Mouse (Mus musculus) stomach, embryonic 15.5 days (tissue): ENCODE results near the gene Gm7324. TPM values are rescaled to one million over a fixed set of nuclear protein-coding genes. Genes with fewer than 3 reads are reported as not detected.
"Not testable (repeated sequence)": the region's sequence is repeated elsewhere in the genome, so short reads cannot be mapped to it uniquely, and the experiment has no call there.

Source experiments
- ATAC-seq: fragments of 200-750 bp; cut with Nextera tagmentation; 2 replicates; pipeline ENCODE4 v1.8.0; 2017; ENCODE audit warnings: low read depth, moderate number of reproducible peaks, moderate TSS enrichment; ENCODE audit not compliant: insufficient read depth, low FRiP score
- H3K27ac ChIP-seq: fragments of 300-500 bp; sonication (generic); 2 replicates; pipeline ENCODE4 v1.5.1; 2015; ENCODE audit warnings: mild to moderate bottlenecking, inconsistent platforms
- H3K27me3 ChIP-seq: fragments of 300-500 bp; sonication (generic); replicated peaks from 2 replicates; pipeline ENCODE4 v1.6.1; 2015; ENCODE audit warnings: inconsistent platforms
- H3K36me3 ChIP-seq: fragments of 300-500 bp; sonication (generic); 2 replicates; pipeline ENCODE4 v1.6.1; 2015; ENCODE audit warnings: inconsistent platforms
- H3K4me1 ChIP-seq: fragments of 300-500 bp; sonication (generic); 2 replicates; pipeline ENCODE4 v1.6.1; 2015; ENCODE audit warnings: inconsistent platforms
- H3K4me2 ChIP-seq: fragments of 300-500 bp; sonication (generic); 2 replicates; pipeline ENCODE4 v1.6.1; 2015; ENCODE audit warnings: mild to moderate bottlenecking, inconsistent platforms
- H3K4me3 ChIP-seq: fragments of 300-500 bp; sonication (generic); replicated peaks from 2 replicates; pipeline ENCODE4 v1.5.1; 2015; ENCODE audit warnings: inconsistent platforms
- H3K9ac ChIP-seq: fragments of 300-500 bp; sonication (generic); 2 replicates; pipeline ENCODE4 v1.6.1; 2015; ENCODE audit warnings: inconsistent platforms
- H3K9me3 ChIP-seq: fragments of 300-500 bp; sonication (generic); 2 replicates; pipeline ENCODE4 v1.6.1; 2016; ENCODE audit warnings: inconsistent platforms
- WGBS: fragments of 180-500 bp; shearing (Covaris S2); methylation state at CpG from one replicate; pipeline ENCODE4 v1.1.7; 2015; 5-methylcytosine and 5-hydroxymethylcytosine counted together
- polyA plus RNA-seq: library from polyadenylated mRNA; unstranded; fragments of >200 nt; fragmentation: Nextera tagmentation; extraction: Ambion mirVana; gene quantifications from 2 replicates; pipeline ENCODE4 v1.2.1, GENCODE M21; 2015

Gene Gm7324
- polyA plus RNA-seq, result 0.73 and 1.6 TPM in 2 replicates

DNA sequence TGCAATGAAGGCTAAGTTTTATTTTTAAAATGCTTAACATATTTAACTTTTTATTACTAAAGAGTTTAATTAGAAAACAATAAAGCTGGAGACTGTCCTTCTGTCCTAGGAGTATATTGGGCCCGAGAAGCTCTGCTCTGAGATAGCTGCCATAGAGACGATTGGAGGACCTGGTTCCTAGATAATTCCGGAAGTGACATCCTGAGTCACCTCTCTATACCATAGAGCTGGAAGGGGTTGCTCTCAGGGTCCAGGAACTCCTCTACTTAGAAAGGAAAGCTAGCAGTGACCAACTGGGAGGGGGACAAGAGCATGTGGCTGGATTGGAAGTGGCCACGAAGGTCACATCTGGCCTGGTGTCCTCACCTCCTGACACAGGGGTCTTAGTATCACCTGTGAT, at the start of gene Gm7324:
Gene Gm7324 (plus strand): TSS at position 208 of the 400 bp plus-strand sequence.
- H3K4me2 ChIP-seq, result not testable (repeated sequence)

DNA sequence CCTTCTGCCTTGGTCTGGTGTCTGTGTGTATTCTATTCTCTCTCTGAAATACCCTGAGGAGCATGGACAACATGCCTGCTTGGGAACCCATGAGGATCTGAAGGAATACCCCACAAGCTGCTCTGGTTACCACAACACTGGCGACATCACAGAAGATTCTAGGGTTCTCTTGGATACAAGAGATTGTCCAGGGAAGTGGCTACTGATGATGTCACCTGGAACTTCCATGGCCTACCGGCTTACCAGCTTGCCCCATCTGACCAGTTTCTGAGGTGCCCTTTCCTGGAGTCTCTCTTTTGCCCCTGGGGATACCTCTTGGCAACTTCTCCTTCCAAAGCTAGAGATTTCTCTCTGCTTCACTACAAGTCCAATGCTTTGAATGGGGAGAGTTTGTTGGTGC, 20.5 kb upstream of the Gm7324 start, which contains the start of gene Gm8165:
Gene Gm8165 (minus strand): TSS at position 101 of the 400 bp plus-strand sequence.
- not testable (repeated sequence) for ATAC-seq, H3K27ac ChIP-seq, H3K4me2 ChIP-seq, H3K4me3 ChIP-seq, H3K27me3 ChIP-seq, H3K9me3 ChIP-seq, H3K36me3 ChIP-seq, H3K4me1 ChIP-seq, H3K9ac ChIP-seq
- 100% methylated on average over 1 of the region's 2 CpGs for WGBS

More for the DNA sequence above, at the start of gene Gm7324:
- not testable (repeated sequence) for H3K27ac ChIP-seq, H3K4me1 ChIP-seq, H3K9me3 ChIP-seq, H3K4me3 ChIP-seq, H3K36me3 ChIP-seq, ATAC-seq, H3K9ac ChIP-seq, H3K27me3 ChIP-seq
- 82% methylated on average over 4 of the region's 4 CpGs for WGBS

DNA sequence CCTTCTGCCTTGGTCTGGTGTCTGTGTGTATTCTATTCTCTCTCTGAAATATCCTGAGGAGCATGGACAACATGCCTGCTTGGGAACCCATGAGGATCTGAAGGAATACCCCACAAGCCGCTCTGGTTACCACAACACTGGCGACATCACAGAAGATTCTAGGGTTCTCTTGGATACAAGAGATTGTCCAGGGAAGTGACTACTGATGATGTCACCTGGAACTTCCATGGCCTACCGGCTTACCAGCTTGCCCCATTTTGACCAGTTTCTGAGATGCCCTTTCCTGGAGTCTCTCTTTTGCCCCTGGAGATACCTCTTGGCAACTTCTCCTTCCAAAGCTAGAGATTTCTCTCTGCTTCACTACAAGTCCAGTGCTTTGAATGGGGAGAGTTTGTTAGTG, 29.8 kb downstream of the Gm7324 start, which contains the start of gene Gm16506:
Gene Gm16506 (minus strand): TSS at position 101 of the 400 bp plus-strand sequence.
- WGBS, result 89% methylated on average over 3 of the region's 3 CpGs

DNA sequence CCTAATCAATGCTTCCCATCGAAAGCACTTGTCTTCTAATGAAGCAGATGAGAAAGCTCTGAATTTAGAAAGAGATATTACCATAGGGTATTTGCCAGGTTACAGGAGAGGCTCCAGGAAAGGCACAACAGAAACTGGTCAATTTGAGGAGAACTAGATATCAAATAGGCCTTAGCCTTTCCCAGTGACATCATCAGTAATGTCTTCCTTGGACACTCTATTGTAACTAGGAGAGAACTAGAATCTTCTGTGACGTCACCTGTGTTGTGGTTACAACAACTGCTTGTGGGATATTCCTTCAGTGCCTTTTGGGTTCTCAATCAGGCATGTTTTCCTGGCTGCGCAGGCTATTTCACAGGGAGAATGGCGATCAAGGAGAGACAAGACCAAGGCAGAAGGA, 49.9 kb downstream of the Gm7324 start, which contains the start of gene Gm6526:
Gene Gm6526 (plus strand): TSS at position 301 of the 400 bp plus-strand sequence.
- not testable (repeated sequence) for H3K36me3 ChIP-seq, H3K9ac ChIP-seq, H3K9me3 ChIP-seq, H3K4me3 ChIP-seq, ATAC-seq, H3K4me2 ChIP-seq, H3K27ac ChIP-seq, H3K27me3 ChIP-seq, H3K4me1 ChIP-seq
- 77% methylated on average over 4 of the region's 4 CpGs for WGBS

More for the DNA sequence above, 29.8 kb downstream of the Gm7324 start, which contains the start of gene Gm16506:
- H3K4me2 ChIP-seq, H3K9ac ChIP-seq, H3K4me1 ChIP-seq, ATAC-seq, H3K27me3 ChIP-seq, H3K4me3 ChIP-seq, H3K9me3 ChIP-seq, H3K36me3 ChIP-seq, H3K27ac ChIP-seq: not testable (repeated sequence)

Other genes starting within 250 kb of the Gm7324 start
- gene Gm5799, start 154.3 kb upstream of the Gm7324 start, polyA plus RNA-seq, result not detected in 2 replicates
- not detected in 2 replicates for gene Gm17654, start 118.7 kb upstream of the Gm7324 start, polyA plus RNA-seq
- gene Gm10375, start 89.8 kb upstream of the Gm7324 start, polyA plus RNA-seq, result not detected in 2 replicates
- gene Gm8165, start 20.6 kb upstream of the Gm7324 start, polyA plus RNA-seq, result not detected in 2 replicates
- gene Gm16506, start 29.7 kb downstream of the Gm7324 start, polyA plus RNA-seq, result not detected in 2 replicates
- not detected in 2 replicates for gene Gm6526, start 50.0 kb downstream of the Gm7324 start, polyA plus RNA-seq
- not detected in 2 replicates for gene Gm8180, start 86.9 kb downstream of the Gm7324 start, polyA plus RNA-seq
- gene Ear1, start 177.7 kb downstream of the Gm7324 start, polyA plus RNA-seq, result 0.84 and 1.5 TPM in 2 replicates
- gene Ear10, start 225.7 kb downstream of the Gm7324 start, polyA plus RNA-seq, result not detected in 2 replicates
- 12.5 and 14.2 TPM in 2 replicates for gene Gm8113, start 227.6 kb downstream of the Gm7324 start, polyA plus RNA-seq